Mouse (Mus musculus): ENCODE measurements around the gene Lpcat4. TPM values are rescaled to one million over a fixed set of nuclear protein-coding genes. Genes with fewer than 3 reads are reported as not detected.

Lpcat4 gene
- 74.6 and 88.6 TPM in 2 replicates for polyA plus RNA-seq (2012; rRNA removed)

- peaks cover 6% of the 10 kb centered on the region for H3K4me1 ChIP-seq (ENCODE audit: control insufficient read depth, insufficient read depth, low read length)
- TF ChIP-seq CTCF (IDR thresholded peaks at IDR 0.05; ENCODE audit: control insufficient read depth, insufficient read depth, insufficient replicate concordance, low read depth, low read length) (peak; percentile 80), POLR2A (IDR thresholded peaks at IDR 0.05; ENCODE audit: control insufficient read depth, low read depth, low read length) (no peak; the same call in none of the 2 replicates)
- H3K36me3 ChIP-seq (ENCODE audit: control insufficient read depth, insufficient read depth, low read length): no peaks in the 10 kb centered on the region
- H3K4me3 ChIP-seq (ENCODE audit: control insufficient read depth, low read depth, low read length): peak within 1 kb of the TSS; percentile 93
- peak within 1 kb of the TSS; percentile 58 for H3K27ac ChIP-seq (ENCODE audit: control insufficient read depth, insufficient read depth, low read depth, low read length)
- no peaks in the 10 kb centered on the region for H3K27me3 ChIP-seq (ENCODE audit: control insufficient read depth, insufficient read depth, low read length)
Observed at GRCm38 (mm10) chr2:112239212-112239934, at the start of gene Lpcat4. Gene Lpcat4, plus strand, starts transcription at chr2:112239468.

- Histone ChIP-seq H3K4me3 (ENCODE audit: control insufficient read depth, low read depth, low read length) (no peak overlapping the region), H3K4me1 (ENCODE audit: control insufficient read depth, insufficient read depth, low read length) (no peaks in the 10 kb centered on the region), H3K27ac (ENCODE audit: control insufficient read depth, insufficient read depth, low read depth, low read length) (no peak overlapping the region), H3K36me3 (ENCODE audit: control insufficient read depth, insufficient read depth, low read length) (no peaks in the 10 kb centered on the region), H3K27me3 (ENCODE audit: control insufficient read depth, insufficient read depth, low read length) (no peaks in the 10 kb centered on the region)
- TF ChIP-seq POLR2A (IDR thresholded peaks at IDR 0.05; ENCODE audit: control insufficient read depth, low read depth, low read length) (no peak), CTCF (IDR thresholded peaks at IDR 0.05; ENCODE audit: control insufficient read depth, insufficient read depth, insufficient replicate concordance, low read depth, low read length) (peak; percentile 57; the same call in 1 of the 2 replicates)
Observed at GRCm38 (mm10) chr2:112196859-112197258, 42.4 kb upstream of the Lpcat4 start.

- Histone ChIP-seq H3K36me3 (ENCODE audit: control insufficient read depth, insufficient read depth, low read length) (no peaks in the 10 kb centered on the region), H3K27me3 (ENCODE audit: control insufficient read depth, insufficient read depth, low read length) (no peaks in the 10 kb centered on the region), H3K27ac (ENCODE audit: control insufficient read depth, insufficient read depth, low read depth, low read length) (no peak overlapping the region), H3K4me1 (ENCODE audit: control insufficient read depth, insufficient read depth, low read length) (no peaks in the 10 kb centered on the region), H3K4me3 (ENCODE audit: control insufficient read depth, low read depth, low read length) (no peak overlapping the region)
- TF ChIP-seq CTCF (IDR thresholded peaks at IDR 0.05; ENCODE audit: control insufficient read depth, insufficient read depth, insufficient replicate concordance, low read depth, low read length): no peak
- TF ChIP-seq POLR2A (IDR thresholded peaks at IDR 0.05; ENCODE audit: control insufficient read depth, low read depth, low read length): no peak
Observed at GRCm38 (mm10) chr2:112203056-112203455, 36.2 kb upstream of the Lpcat4 start.

GRCm38 (mm10) chr2:112210142-112210541, 29.1 kb upstream of the Lpcat4 start:
- Histone ChIP-seq H3K27ac (ENCODE audit: control insufficient read depth, insufficient read depth, low read depth, low read length) (no peak overlapping the region), H3K4me1 (ENCODE audit: control insufficient read depth, insufficient read depth, low read length) (no peaks in the 10 kb centered on the region), H3K27me3 (ENCODE audit: control insufficient read depth, insufficient read depth, low read length) (no peaks in the 10 kb centered on the region), H3K36me3 (ENCODE audit: control insufficient read depth, insufficient read depth, low read length) (no peaks in the 10 kb centered on the region), H3K4me3 (ENCODE audit: control insufficient read depth, low read depth, low read length) (no peak overlapping the region)
- TF ChIP-seq POLR2A (IDR thresholded peaks at IDR 0.05; ENCODE audit: control insufficient read depth, low read depth, low read length): no peak

- Histone ChIP-seq H3K4me3 (ENCODE audit: control insufficient read depth, low read depth, low read length) (no peak overlapping the region), H3K27ac (ENCODE audit: control insufficient read depth, insufficient read depth, low read depth, low read length) (no peak overlapping the region), H3K36me3 (ENCODE audit: control insufficient read depth, insufficient read depth, low read length) (no peaks in the 10 kb centered on the region), H3K4me1 (ENCODE audit: control insufficient read depth, insufficient read depth, low read length) (no peaks in the 10 kb centered on the region), H3K27me3 (ENCODE audit: control insufficient read depth, insufficient read depth, low read length) (no peaks in the 10 kb centered on the region)
- TF ChIP-seq POLR2A (IDR thresholded peaks at IDR 0.05; ENCODE audit: control insufficient read depth, low read depth, low read length): no peak
- TF ChIP-seq CTCF (IDR thresholded peaks at IDR 0.05; ENCODE audit: control insufficient read depth, insufficient read depth, insufficient replicate concordance, low read depth, low read length): no peak
Observed at GRCm38 (mm10) chr2:112210699-112211098, 28.6 kb upstream of the Lpcat4 start.

GRCm38 (mm10) chr2:112215977-112216376, 23.3 kb upstream of the Lpcat4 start:
- no peaks in the 10 kb centered on the region for H3K36me3 ChIP-seq (ENCODE audit: control insufficient read depth, insufficient read depth, low read length)
- H3K4me1 ChIP-seq (ENCODE audit: control insufficient read depth, insufficient read depth, low read length): no peaks in the 10 kb centered on the region
- no peaks in the 10 kb centered on the region for H3K27me3 ChIP-seq (ENCODE audit: control insufficient read depth, insufficient read depth, low read length)
- no peak overlapping the region for H3K27ac ChIP-seq (ENCODE audit: control insufficient read depth, insufficient read depth, low read depth, low read length)
- TF ChIP-seq POLR2A (IDR thresholded peaks at IDR 0.05; ENCODE audit: control insufficient read depth, low read depth, low read length) (no peak), CTCF (IDR thresholded peaks at IDR 0.05; ENCODE audit: control insufficient read depth, insufficient read depth, insufficient replicate concordance, low read depth, low read length) (no peak)
- no peak overlapping the region for H3K4me3 ChIP-seq (ENCODE audit: control insufficient read depth, low read depth, low read length)

GRCm38 (mm10) chr2:112217614-112218013, 21.7 kb upstream of the Lpcat4 start:
- Histone ChIP-seq H3K4me1 (ENCODE audit: control insufficient read depth, insufficient read depth, low read length) (no peaks in the 10 kb centered on the region), H3K36me3 (ENCODE audit: control insufficient read depth, insufficient read depth, low read length) (no peaks in the 10 kb centered on the region), H3K4me3 (ENCODE audit: control insufficient read depth, low read depth, low read length) (no peak overlapping the region), H3K27ac (ENCODE audit: control insufficient read depth, insufficient read depth, low read depth, low read length) (no peak overlapping the region), H3K27me3 (ENCODE audit: control insufficient read depth, insufficient read depth, low read length) (no peaks in the 10 kb centered on the region)
- TF ChIP-seq POLR2A (IDR thresholded peaks at IDR 0.05; ENCODE audit: control insufficient read depth, low read depth, low read length) (no peak), CTCF (IDR thresholded peaks at IDR 0.05; ENCODE audit: control insufficient read depth, insufficient read depth, insufficient replicate concordance, low read depth, low read length) (no peak)
